Mouse (Mus musculus) G1E-ER4 (cell line): ENCODE results near the gene Pknox2. TPM values are rescaled to one million over a fixed set of nuclear protein-coding genes. Genes with fewer than 3 reads are reported as not detected.

Source experiments
- GATA1 ChIP-seq: IDR thresholded peaks from one replicate; pipeline ENCODE4 v1.8.0; 2012; ENCODE audit warnings: low read length, inconsistent platforms
- polyA plus RNA-seq: library from polyadenylated mRNA; stranded (reverse); fragments of >175 nt; gene quantifications from 2 replicates; pipeline ENCODE4 v1.2.3, GENCODE M21; 2012

The Pknox2 gene
- polyA plus RNA-seq, 1 experiment = not detected

DNA sequence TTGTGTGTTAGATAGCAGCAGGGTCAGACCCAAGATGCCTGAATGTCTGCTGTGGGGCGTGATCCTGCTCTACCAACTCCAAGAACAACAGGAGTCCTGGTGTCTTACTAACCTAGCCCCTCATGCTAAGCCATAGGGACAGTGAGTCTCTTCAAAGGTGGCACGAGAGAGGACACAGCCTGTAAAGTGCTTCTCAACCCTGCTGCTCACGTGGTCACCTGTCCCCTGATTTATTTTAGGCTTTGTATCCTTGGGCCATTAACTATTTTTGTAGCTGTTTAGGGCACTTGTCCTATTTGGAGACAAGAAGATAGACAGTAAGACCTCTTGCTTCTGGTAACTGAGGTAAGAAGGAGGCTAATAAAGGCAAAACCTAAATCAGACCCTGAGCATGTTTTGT is 183.7 kb downstream of the Pknox2 start:
- no peak for TF ChIP-seq GATA1

DNA sequence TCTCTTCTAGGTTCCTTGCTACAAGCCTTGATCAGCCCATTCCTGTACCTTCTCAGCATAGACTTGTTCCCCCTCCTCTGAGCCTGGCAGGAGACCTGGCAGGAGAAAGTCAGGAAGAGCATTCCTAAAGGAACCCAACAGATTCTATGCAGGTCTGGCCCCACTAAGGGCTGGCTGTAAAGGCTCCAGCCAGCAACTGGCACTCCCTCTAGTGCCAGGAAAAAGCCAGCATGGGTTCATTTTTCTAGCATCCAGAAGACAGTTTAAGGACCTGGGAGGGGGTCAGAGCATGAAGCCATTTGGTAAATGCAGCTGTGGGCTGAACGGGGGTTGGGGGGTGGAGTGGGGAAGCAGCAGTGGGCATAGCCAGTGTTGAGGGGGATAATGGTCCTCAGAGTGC is 185.3 kb downstream of the Pknox2 start:
- TF ChIP-seq GATA1 = no peak

DNA sequence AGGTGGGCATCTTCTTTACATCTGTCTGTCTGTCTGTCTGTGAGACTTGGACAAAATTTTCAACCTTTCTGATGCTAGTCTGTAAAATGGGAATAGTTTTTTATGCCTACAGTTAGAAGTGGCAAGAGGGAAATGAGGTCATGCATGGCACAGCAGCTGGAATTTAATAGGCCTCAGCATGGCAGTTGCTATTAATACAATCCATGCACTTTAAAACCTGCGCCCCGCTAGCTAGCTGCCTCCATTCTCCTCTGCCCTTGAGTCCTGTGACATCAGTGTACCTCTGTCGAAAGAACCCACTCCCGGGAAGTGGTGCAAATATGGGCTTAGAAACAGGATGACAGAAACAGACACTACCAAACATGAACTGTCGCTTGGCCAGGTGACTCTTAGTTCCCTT is 186.1 kb downstream of the Pknox2 start:
- TF ChIP-seq GATA1 = no peak

DNA sequence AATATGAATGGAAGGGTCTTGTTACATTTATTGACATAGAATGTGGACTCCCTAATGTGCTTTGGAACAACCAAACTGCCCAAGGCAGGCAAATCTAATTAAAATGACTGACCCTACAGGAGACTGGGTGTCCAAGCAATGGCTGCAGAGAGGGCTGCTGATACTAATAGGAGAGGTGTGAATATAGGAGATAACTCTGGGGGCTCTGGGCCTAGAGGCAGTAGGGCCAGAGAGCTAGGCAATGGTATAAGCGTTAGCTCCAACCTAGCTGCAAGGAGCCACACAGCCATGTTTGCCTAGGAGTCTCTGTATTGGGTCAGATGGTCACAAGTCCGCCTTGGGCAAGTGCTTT is 196.1 kb downstream of the Pknox2 start:
- TF ChIP-seq GATA1 = no peak

DNA sequence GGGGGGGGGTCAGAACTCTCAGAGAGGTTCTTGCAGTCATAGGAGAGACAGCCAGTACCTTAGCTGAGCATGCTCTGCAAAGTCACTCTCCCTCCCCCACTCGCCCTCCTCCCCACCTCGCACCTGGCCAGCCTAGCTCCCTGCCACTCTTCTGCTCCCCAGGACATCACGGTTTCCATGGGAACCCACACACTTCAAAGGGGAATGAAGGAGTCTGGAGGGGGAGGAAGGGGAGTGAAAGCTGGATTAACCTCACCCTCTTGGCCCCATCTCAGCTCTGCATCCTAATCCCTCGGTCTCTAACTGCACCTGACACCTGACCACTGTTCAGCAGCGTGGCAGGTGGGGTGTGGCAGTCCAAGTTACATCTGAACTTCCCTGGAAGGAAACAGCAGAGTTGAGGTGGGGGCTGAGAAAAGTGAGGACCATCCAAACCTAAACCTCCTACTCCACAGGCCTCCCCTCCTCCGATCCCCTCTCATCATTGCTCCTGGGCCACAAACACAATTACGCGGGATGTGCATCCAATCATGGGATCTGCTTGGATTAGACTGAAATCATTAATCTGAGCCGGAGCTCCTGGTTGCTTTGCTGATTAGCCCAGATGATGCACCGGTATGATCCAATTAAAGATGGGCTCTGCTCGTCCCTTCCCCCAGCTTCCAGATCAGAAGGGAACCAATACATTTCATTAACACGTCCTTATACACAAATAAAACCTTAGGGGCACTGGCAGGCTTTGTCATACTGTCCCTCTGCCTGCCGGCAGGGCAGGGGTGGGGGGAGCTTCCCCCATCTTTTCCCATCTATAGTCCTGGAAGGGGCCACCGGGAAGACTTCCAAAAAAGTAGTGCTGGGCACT is 196.7 kb downstream of the Pknox2 start:
- no peak for TF ChIP-seq GATA1

DNA sequence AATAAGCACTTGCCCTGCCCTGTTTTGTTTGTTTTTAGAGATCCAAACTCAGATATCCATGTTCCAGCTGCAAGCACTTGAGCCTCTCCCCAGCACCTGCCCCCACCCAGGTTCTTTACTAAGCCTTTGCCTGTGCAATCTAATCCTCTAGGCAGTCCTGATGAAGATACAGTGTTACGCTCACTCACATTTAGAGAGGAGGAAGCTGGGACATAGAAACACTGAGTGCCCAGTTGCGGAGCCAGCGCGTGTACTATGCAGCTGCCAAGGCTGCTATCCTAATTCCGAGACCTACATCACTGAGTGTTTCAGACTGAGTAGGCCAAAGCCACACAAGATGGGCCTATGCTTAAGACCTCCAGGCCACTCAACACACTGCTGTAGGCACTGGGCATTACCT is 199.0 kb downstream of the Pknox2 start:
- no peak for TF ChIP-seq GATA1

DNA sequence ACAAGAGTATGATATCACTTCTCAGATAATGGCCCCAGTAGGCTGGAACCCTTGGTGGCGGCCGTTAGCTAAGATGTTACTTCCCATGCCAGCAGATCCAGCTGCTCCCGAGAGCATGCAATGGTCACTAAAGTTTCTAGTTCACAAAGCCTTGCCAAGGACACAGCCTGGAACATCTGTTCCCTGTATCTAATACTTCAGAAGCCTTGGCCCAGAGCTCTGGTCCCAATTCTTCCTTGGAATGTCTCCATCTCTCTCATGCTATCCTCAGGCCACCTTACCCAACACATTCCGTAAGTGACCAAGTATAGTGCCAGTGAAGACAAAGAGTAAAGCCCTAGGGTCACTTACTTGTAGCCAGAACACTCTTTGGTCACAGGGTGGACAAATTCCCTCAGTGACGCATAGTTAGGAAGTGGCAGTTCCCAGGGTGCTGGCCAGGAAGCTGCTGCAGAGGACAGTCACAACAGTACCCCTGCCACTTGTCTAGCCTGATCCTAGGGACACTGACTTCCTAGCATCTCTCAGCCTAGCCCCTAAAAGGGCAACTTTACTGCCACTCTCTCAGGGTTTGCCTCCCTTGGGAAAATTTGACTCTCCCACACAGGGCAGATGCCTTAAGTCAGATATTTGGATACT is 200.0 kb downstream of the Pknox2 start:
- no peak for TF ChIP-seq GATA1

DNA sequence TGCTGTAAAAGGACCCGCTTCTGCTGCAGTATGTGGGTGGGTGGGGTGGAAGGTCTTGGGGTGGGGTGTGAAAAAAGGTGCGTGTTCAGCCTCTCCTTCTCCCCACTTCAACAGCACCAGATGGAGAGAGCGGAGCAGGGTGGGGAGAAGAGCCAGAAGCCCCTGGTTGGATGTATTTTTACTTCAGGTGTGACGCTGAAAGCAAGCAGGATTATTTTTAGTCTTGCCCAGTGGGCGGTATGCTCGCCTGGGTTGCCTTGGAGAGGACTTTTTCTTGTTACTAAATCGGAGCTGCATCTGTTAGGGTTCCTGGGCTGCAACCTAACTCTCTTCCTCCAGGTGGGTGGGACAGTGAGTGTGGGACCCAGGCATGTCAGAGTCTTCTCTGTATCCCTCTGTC is 202.4 kb downstream of the Pknox2 start:
- no peak for TF ChIP-seq GATA1

DNA sequence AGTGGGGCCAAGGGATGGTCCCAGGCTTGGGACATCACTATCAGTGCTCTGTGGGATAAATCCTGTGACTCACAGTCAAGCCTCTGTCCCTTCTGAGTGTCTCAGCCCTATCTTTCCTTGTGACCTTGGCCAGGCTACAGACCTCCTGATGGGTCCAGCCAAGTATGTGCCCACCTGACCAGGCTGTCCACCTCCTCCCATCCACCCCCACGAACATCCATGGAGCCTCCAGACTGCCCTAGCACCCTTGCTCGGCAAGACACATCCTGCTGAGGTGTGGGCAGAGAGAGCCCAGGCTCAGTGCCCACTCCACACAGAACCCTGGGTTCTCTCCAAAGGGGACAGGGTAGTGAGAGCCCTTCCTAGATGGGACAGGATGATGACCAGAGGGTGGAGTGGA is 204.6 kb downstream of the Pknox2 start:
- no peak for TF ChIP-seq GATA1

DNA sequence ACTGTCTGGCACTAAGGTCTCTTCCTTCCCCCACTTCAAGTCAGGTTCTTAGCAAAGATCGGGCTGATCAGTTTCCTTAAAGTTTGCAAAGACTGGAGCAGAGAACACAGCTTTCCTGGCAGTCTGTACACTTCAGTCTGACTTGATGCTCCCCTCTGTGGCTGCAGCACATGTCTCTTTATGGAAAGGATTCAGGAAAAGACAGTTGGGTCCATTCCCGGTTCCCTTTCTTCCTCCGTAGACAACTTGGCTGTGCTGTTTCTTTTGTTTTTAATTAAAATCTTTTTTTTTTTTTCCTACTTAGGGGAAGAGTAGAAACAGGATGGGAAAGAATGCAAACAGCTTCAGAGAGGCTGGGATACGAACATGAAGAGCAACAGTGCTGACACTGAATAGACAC is 205.1 kb downstream of the Pknox2 start:
- TF ChIP-seq GATA1 = no peak

DNA sequence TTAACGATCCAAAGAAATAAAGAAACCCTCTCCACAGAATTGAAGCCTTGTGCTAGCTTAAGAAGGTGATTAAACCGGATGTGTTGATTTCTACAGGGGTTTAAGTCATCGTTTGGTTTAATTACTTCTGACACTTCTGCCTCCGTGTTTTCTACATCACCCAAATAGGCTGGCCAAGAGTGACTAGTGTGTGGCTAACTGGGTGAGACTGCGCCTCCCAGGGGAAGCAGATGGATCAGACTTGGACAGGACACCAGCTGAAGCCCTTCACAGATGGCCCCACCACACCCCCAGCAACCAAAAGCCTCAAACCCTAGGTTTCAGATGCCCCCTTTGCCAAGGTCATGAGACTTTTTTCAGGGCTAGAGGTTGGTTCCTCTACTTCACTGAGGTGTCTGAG is 205.6 kb downstream of the Pknox2 start:
- no peak for TF ChIP-seq GATA1

DNA sequence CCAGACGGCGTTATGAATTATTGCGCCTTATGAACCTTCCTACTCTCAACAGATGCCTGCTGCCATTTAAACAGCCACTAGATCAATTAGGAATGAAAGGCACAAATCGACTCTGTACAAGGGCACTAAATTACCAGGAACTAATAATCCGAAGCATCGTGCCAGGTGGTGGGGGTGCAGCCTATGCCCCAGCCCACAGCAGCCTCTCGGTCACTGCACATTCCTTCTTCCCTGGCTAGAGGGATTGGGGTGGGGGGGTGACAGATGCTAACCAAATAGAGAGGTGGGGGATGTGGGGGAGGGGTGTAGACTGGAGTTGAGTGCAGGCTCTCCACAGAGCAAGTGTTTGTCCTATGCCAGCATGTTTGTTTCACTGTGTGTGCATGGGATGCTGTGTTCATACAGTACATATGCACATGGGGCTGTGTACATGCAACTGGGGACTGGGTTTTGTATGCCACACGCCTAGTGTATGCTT is 208.6 kb downstream of the Pknox2 start:
- TF ChIP-seq GATA1 = no peak

DNA sequence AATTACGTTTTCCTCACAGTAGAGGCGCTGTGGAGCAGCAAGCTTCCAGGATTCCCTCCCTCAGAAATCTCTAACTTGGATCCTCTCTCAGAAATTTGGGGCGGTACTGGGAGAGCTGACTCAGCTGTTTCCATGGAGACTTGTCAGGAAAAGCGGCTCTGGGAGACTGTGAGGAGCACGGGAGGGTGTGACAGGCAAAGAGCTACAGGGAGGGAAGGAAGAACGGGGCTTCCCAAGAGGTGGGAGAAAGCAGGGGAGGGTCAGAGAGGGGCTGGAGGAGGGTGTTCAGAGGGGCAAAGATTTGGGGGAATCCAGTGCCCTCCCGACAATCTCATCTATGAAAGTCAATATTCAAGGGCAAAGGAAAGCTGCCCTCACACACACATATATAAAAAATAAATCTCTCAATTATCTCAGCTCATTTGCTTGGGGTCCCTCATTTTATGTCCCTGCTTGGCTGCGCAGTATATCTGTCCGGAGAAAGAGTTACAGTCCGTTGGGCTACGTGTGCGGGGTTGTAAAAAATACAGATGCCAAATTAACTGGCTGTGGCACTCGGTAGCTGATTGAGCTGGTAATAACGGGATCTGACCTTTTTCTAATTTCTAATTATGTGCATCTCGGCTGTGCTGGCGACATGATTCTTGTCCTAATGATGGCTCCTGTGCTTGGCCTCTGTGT is 213.3 kb downstream of the Pknox2 start:
- no peak for TF ChIP-seq GATA1

DNA sequence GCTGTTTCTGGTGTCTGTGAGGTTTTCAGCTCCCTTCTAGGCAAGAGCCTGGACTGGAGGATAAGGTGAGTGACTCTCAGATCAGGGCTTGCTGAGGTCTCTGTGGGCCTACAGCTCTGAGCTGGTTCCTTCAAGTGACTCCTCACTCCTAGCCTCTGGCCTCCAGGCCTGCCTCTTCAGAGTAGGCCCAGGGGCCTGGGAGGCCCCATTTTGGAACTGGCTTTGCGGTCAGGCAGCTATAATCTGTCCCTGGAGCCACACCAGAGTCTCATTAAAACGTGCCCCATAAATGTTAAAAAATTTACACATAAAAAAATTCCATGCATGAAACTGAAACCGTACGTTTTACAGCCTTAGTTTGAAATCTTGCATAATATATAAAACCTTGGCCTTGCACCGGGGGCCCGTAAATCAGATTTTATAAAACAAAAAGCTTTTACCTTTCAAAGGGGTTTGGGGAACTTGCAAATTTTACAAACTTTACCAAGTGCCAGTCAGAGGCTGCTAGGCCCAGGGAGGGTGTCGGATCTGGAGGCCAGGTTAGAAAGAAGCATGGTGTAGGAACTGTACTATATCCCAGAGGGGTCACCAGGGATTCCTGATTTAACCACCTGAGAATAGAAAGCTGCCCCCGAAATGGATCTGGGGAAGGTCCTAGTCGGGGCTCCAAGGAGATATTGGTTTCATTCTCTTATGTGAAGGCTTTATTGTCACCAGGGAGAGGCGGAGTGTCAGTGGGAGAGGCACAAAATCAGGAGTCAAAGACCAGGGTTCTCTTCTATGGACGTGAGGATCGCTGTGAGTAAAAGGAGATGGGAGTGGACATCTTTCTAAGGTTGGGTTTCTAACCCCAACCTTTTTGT is 214.0 kb downstream of the Pknox2 start:
- no peak for TF ChIP-seq GATA1

DNA sequence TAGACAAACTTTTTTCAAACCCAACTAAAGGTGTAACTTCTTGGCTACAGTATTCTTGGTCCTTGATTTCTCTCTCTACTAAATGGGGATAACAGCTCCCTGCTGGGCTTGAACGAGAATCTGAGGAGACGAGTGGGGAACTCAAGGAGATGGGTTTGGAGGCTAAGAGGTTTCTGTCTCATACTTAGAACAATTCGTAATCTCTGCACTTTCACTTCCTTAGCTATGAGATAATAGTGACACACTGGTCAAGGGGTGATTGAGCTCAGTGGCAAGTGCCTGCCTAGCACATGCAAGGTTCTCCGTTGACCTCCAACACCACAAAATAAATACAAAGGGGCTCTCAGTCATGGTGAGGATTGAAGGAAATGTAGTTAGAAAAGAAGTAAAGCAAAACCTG is 215.6 kb downstream of the Pknox2 start:
- no peak for TF ChIP-seq GATA1
